Mouse (Mus musculus): ENCODE measurements around the gene Slc22a20.

DNA sequence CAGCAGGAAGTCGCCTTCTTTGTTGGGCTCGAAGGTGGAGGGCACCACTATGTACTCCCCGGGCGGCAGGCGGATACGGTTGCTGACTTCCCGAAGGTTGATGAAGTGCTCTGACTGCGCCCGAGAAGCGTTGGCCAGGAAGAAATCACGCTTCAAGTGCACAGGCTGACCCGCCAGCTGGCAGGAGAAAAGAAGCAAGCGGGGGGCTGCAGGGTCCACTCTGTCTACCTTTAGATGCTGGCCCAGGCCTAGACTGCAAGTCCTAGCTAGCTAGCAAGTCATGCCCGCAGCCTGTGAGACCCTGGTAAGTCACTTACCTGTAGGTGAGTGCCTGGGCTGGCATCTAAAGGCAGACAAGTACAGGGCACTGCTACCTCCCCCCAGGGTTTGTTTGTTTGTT, 8.8 kb upstream of the Slc22a20 start:
- no peak for TF ChIP-seq CTCF (IDR thresholded peaks at IDR 0.05; ENCODE audit: control insufficient read depth, insufficient read depth, low read length)
- no peak for TF ChIP-seq POLR2A (IDR thresholded peaks at IDR 0.05; ENCODE audit: borderline replicate concordance, control insufficient read depth, low read depth, low read length)
